Mouse (Mus musculus): ENCODE results near the gene Tspo. TPM values are rescaled to one million over a fixed set of nuclear protein-coding genes. Genes with fewer than 3 reads are reported as not detected.

Gene Tspo
- polyA plus RNA-seq, 1 experiment: 98.5 TPM

DNA sequence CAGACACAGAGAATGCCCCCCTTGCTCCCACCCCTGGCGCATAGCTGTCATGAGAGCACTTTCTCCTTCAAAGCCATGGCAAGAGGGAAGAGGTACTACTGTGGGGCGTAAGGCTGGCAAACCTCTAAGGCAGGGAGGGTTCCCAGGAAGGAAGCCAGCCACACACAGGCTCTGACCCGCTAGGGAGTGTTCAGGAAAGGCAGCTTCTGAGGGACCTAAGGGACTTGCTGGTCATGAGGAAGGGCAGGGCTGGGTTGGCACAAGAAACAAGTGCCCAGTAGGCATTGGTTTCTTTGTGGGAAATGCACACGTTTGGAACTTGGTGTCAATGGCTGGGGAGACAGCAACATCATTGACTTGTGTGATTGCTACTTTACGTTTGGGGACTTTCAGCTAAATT is 2.6 kb downstream of the Tspo start:
- TF ChIP-seq GATA1 (IDR thresholded peaks at IDR 0.05; ENCODE audit: low read length): no peak

DNA sequence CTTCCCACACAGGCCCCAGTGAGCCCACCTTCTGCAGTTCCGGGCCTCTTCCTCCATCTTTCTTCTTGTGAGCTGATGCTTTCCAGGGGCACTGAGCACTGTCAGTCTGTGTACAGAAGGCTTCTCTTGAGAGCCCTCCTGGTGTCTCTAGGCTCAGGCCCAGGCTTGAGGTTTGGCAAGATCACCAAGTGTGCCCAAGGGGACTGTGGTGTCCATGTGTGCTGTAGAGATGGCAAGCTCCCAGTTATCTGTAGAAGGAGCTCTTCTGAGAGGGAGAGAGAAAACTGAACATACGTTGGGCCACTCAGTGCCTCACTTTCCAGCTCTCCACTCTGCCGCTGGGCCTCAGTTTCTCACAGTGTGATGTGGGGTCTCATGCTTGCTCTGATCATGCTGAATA is 4.3 kb downstream of the Tspo start:
- TF ChIP-seq GATA1 (IDR thresholded peaks at IDR 0.05; ENCODE audit: low read length): no peak

GRCm38 (mm10) chr15:83568544-83568943 is 5.2 kb downstream of the Tspo start:
- no peak for TF ChIP-seq GATA1 (IDR thresholded peaks at IDR 0.05; ENCODE audit: low read length)

DNA sequence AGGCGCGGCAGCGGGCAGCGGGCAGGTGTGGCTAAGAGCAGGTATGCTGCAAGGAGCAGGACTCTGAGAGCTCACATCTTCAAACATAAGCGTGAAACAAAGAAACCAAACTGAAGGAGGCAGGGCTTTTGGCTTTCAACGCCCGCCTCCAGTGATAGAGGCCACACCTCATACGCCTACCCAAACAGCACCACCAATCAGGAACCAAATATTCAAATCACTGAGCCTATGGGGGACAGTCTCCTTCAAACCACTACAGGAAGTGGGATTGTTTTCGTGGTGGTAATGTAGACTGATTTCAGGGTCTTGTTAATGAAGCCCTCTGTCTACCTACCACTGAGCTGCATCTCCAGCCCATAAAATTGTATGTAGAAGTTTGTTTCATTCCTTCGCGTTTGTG is 6.3 kb downstream of the Tspo start:
- TF ChIP-seq GATA1 (IDR thresholded peaks at IDR 0.05; ENCODE audit: low read length): no peak

DNA sequence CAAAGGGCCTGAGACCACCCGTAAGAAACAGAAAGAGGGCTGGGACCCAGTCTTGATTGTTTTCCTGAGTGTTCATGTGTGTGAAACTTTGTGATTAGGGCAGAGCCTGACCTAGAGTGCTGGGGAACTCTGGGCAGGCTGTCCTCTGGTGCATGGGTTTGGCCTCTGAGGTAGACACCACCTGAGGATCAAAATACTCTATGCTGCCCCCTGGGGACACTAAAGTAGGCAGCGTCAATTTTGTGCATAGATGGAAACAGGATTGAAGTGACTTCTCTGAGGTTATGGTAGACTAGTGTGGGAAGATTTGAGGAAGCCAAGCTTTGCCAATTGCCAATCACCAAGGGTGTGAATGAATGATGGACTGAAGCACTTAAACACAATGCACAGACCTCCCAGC is 7.2 kb downstream of the Tspo start:
- TF ChIP-seq GATA1 (IDR thresholded peaks at IDR 0.05; ENCODE audit: low read length): no peak

- TF ChIP-seq GATA1 (IDR thresholded peaks at IDR 0.05; ENCODE audit: low read length): no peak
These were observed 8.2 kb downstream of the Tspo start for GRCm38 (mm10) chr15:83571636-83572035.

DNA sequence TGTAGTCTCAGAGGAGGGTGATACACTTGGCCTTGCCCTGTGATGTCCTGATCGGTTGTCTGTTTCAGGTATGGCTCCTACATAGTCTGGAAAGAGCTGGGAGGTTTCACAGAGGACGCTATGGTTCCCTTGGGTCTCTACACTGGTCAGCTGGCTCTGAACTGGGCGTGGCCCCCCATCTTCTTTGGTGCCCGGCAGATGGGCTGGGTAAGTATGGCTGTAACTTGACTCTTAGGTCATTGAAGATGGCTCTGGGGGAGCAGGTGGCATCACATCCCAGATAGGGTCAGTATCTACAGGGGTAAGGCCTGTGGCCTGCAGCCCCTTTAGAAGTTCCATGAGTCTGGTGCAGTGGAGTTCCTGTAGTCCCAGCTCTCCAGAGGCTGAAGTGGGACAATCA is 8.7 kb downstream of the Tspo start:
- TF ChIP-seq GATA1 (IDR thresholded peaks at IDR 0.05; ENCODE audit: low read length): no peak

DNA sequence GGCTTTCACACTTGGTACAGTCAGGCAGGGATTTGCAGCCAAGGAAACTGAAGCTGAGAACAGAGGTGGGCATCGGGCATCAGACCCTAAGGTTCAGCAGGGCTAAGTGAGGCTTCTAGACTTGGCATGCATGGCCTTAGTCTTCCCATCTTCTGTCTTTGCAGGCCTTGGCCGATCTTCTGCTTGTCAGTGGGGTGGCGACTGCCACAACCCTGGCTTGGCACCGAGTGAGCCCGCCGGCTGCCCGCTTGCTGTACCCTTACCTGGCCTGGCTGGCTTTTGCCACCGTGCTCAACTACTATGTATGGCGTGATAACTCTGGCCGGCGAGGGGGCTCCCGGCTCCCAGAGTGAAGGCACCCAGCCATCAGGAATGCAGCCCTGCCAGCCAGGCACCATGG is 10.2 kb downstream of the Tspo start:
- TF ChIP-seq GATA1 (IDR thresholded peaks at IDR 0.05; ENCODE audit: low read length): no peak

DNA sequence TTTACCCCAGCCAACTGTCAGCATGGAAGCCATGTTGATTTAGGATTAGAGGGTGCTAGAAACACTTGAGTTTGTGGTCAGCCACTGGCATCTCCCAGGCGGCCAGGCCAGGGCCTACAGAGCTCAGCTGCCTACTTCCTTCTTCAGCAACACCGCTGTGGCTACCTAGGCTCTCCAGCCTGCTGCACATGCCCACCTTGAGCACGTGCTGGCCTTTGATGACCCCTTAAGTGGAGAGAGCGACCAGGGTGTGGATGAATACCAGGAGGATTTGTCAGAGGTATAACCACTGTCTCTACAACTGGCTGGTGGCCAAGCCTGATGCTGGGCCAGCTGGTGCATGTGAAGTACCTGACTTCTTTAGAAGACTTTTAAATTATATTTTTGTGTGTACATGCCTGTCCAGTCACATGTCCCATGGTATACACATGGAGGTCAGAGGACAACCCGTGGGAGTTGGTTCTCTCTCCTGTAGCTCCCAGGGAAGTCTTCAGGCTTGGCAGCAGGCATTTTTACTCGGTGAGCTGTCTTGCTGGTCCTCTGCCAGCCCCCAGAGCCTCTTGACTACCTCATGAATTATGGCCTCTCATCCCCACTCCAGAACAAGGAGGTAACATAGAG is 11.4 kb downstream of the Tspo start:
- no peak for TF ChIP-seq GATA1 (IDR thresholded peaks at IDR 0.05; ENCODE audit: low read length)

- no peak for TF ChIP-seq GATA1 (IDR thresholded peaks at IDR 0.05; ENCODE audit: low read length)
These were observed 12.2 kb downstream of the Tspo start for GRCm38 (mm10) chr15:83575543-83575942.

DNA sequence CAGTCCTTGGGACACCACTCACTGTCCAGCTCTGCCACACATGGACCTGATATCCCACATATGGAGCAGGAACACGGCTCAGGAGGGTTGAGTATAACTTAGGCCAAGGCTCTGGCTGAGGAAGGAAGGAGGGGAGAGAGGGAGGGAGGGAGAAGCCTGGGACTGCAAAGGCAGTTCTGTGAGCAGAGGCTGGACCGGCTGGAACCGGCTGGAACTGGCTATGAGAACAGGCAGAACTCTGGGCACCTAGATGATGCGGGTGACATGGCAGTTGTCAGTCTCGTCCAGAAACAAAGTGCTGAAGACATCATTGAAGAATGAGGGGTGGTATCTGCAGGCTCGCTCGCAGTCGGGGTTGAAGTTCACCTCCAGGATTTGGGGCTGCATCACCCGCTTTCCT is 13.3 kb downstream of the Tspo start:
- TF ChIP-seq GATA1 (IDR thresholded peaks at IDR 0.05; ENCODE audit: low read length): no peak

DNA sequence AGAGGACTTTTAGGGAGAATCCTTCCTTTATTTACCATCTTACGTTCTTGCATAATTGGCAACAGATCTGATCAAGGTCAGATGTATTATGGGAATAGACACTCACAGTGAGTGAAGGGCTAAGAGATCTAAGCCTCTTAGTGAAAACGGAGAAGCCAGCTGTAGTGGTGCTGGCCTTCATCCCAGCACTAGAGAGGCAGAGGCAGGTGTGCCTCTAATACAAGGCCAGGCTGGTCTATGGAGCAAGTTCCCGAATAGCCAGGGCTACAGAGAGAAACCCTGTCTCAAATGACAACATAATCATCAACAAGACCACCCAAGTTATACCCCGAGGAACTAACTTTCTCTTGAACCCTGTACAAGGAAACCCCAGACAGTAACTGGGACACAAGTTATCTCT is 19.5 kb downstream of the Tspo start:
- TF ChIP-seq GATA1 (IDR thresholded peaks at IDR 0.05; ENCODE audit: low read length): no peak

DNA sequence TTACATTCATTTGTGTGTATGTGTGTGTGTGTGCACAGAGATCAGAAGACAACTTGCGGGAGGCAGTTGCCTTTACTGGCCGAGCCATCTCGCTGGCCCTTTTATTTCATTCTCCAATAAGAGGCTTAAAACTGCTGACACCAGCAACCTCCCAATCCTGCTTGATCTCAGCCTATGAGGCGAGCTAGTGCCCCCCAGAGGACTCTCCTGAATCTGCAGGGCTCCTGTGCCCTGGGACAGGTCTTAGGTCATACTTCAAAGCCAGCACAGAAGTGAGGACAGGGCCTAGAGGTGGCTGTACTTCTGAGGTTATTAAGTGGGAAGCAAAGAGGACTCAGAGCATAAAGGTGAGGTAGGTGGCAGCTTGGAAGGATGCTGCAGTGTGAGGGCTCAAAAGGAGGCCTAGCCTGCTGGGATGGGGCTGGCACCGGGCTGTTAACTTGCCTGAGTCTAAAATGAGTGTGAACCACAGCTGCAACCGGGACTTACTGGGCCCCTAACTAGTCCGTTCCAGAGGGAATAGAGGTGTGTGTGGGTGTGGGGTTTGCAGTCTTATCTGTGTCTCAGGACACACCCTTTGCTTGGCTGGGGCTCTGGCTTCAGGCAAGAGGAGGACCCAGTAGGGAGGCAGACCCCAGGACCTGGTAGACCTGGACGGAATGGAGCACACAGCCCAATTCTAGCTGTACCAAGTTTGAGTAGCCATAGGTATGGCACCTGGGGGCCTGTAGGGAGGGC is 20.2 kb downstream of the Tspo start:
- no peak for TF ChIP-seq GATA1 (IDR thresholded peaks at IDR 0.05; ENCODE audit: low read length)

GRCm38 (mm10) chr15:83584741-83585220 is 21.4 kb downstream of the Tspo start:
- TF ChIP-seq GATA1 (IDR thresholded peaks at IDR 0.05; ENCODE audit: low read length): no peak

- no peak for TF ChIP-seq GATA1 (IDR thresholded peaks at IDR 0.05; ENCODE audit: low read length)
These were observed 27.4 kb downstream of the Tspo start for GRCm38 (mm10) chr15:83590841-83591240.

- TF ChIP-seq GATA1 (IDR thresholded peaks at IDR 0.05; ENCODE audit: low read length): no peak
These were observed 28.4 kb downstream of the Tspo start for GRCm38 (mm10) chr15:83591758-83592157.
